Mouse (Mus musculus) CH12.LX (cell line): ENCODE results near the gene Scarb2. TPM values are rescaled to one million over a fixed set of nuclear protein-coding genes. Genes with fewer than 3 reads are reported as not detected.

Experiments used
- DNase-seq: peaks from one replicate; pipeline ENCODE4 v3.0.0-alpha.2; 2013; ENCODE audit errors: extremely low read depth
- H3K27ac ChIP-seq: 2 replicates; pipeline ENCODE4 v1.5.1; 2012; ENCODE audit warnings: low read depth, mild to moderate bottlenecking, control low read depth, moderate library complexity; ENCODE audit not compliant: insufficient read depth
- H3K27me3 ChIP-seq: replicated peaks from 2 replicates; pipeline ENCODE3; 2012; ENCODE audit warnings: inconsistent platforms
- H3K36me3 ChIP-seq, 2 experiments: replicated peaks in 1 of 2; 2 replicates each; pipeline versions ENCODE3 to v1.6.1; 2012; ENCODE audit warnings: inconsistent platforms in 1 of 2, low read length in 1 of 2, mild to moderate bottlenecking in 1 of 2, mixed read lengths in 1 of 2, moderate library complexity in 1 of 2; ENCODE audit not compliant: control insufficient read depth in 1 of 2, insufficient read depth in 1 of 2
- H3K4me1 ChIP-seq, 2 experiments: 2 replicates each; pipeline ENCODE4 v1.6.1; 2012; ENCODE audit warnings: inconsistent platforms in 1 of 2, moderate library complexity in 1 of 2; ENCODE audit not compliant: insufficient read depth in 2 of 2, control insufficient read depth in 1 of 2
- H3K4me2 ChIP-seq: 2 replicates; pipeline ENCODE4 v1.6.1; 2012; ENCODE audit warnings: low read depth, mild to moderate bottlenecking, control low read depth; ENCODE audit not compliant: poor library complexity, insufficient read depth, severe bottlenecking
- H3K4me3 ChIP-seq, 3 experiments: fragments of 150-350 bp in 1 of 3; sonication (generic) in 1 of 3; replicated peaks in 1 of 3; 2 replicates each; pipeline versions ENCODE3 to v1.5.1; 2011 to 2012; ENCODE audit warnings: low read depth in 2 of 3, low read length in 2 of 3, mild to moderate bottlenecking in 2 of 3, moderate library complexity in 2 of 3, control low read depth in 1 of 3, improper control_type of control experiment in 1 of 3, inconsistent platforms in 1 of 3, mixed read lengths in 1 of 3; ENCODE audit not compliant: poor library complexity in 1 of 3
- H3K79me2 ChIP-seq: replicated peaks from 2 replicates; pipeline ENCODE4 v1.6.1; 2012; ENCODE audit warnings: mild to moderate bottlenecking, moderate library complexity; ENCODE audit not compliant: control insufficient read depth, poor library complexity, insufficient read depth, severe bottlenecking; ENCODE audit errors: extremely low read depth
- H3K9ac ChIP-seq: 2 replicates; pipeline ENCODE4 v1.6.1; 2012; ENCODE audit warnings: low read depth, mild to moderate bottlenecking, control low read depth, moderate library complexity; ENCODE audit not compliant: insufficient read depth
- H3K9me3 ChIP-seq: replicated peaks from 2 replicates; pipeline ENCODE3; 2012; ENCODE audit warnings: low read length, inconsistent platforms, mixed read lengths
- CHD2 ChIP-seq: IDR thresholded peaks from 2 replicates; pipeline ENCODE4 v1.6.1; 2011; ENCODE audit warnings: low read length, improper control_type of control experiment
- CTCF ChIP-seq, 2 experiments: IDR thresholded peaks in 1 of 2; conservative IDR thresholded peaks in 1 of 2; 2 replicates each; pipeline ENCODE4 v1.5.1; 2011 to 2012; ENCODE audit warnings: low read depth in 2 of 2, low read length in 2 of 2, improper control_type of control experiment in 1 of 2, inconsistent platforms in 1 of 2, mild to moderate bottlenecking in 1 of 2, moderate library complexity in 1 of 2
- EP300 ChIP-seq: IDR thresholded peaks from 2 replicates; pipeline ENCODE4 v1.6.1; 2011; ENCODE audit warnings: low read length, improper control_type of control experiment
- HCFC1 ChIP-seq: IDR thresholded peaks from 2 replicates; pipeline ENCODE4 v1.6.1; 2012; ENCODE audit warnings: low read depth, mild to moderate bottlenecking, inconsistent platforms, low read length, improper control_type of control experiment
- JUN ChIP-seq: IDR thresholded peaks from 2 replicates; pipeline ENCODE4 v1.6.1; 2011; ENCODE audit warnings: low read depth, mild to moderate bottlenecking, low read length, improper control_type of control experiment, moderate library complexity; ENCODE audit not compliant: insufficient read depth
- JUND ChIP-seq: conservative IDR thresholded peaks from 2 replicates; pipeline ENCODE4 v1.6.1; 2011; ENCODE audit warnings: low read depth, low read length, improper control_type of control experiment
- MAFK ChIP-seq: IDR thresholded peaks from 2 replicates; pipeline ENCODE4 v1.6.1; 2011; ENCODE audit warnings: low read length, improper control_type of control experiment; ENCODE audit not compliant: insufficient replicate concordance
- MXI1 ChIP-seq: IDR thresholded peaks from 2 replicates; pipeline ENCODE4 v1.6.1; 2011; ENCODE audit warnings: mild to moderate bottlenecking, low read depth, low read length, improper control_type of control experiment
- MYC ChIP-seq: IDR thresholded peaks from 2 replicates; pipeline ENCODE4 v1.6.1; 2011; ENCODE audit warnings: low read depth, mild to moderate bottlenecking, improper control_type of control experiment, low read length
- NELFE ChIP-seq: IDR thresholded peaks from 2 replicates; pipeline ENCODE4 v1.6.1; 2011; ENCODE audit warnings: low read depth, low read length, improper control_type of control experiment
- NRF1 ChIP-seq: IDR thresholded peaks from 2 replicates; pipeline ENCODE4 v1.6.1; 2014; ENCODE audit warnings: low read depth, mild to moderate bottlenecking, inconsistent platforms, low read length, improper control_type of control experiment, moderate library complexity
- POLR2AphosphoS2 ChIP-seq: IDR thresholded peaks from 2 replicates; pipeline ENCODE4 v1.6.1; 2011; ENCODE audit warnings: low read depth, low read length, improper control_type of control experiment
- RAD21 ChIP-seq: IDR thresholded peaks from 2 replicates; pipeline ENCODE4 v1.6.1; 2011; ENCODE audit warnings: low read depth, mild to moderate bottlenecking, low read length, improper control_type of control experiment, moderate library complexity
- SIN3A ChIP-seq: IDR thresholded peaks from 2 replicates; pipeline ENCODE4 v1.6.1; 2012; ENCODE audit warnings: low read length, improper control_type of control experiment, inconsistent platforms
- TBP ChIP-seq: conservative IDR thresholded peaks from 2 replicates; pipeline ENCODE4 v1.6.1; 2011; ENCODE audit warnings: low read depth, low read length, improper control_type of control experiment
- USF1 ChIP-seq: IDR thresholded peaks from 2 replicates; pipeline ENCODE4 v1.6.1; 2014; ENCODE audit warnings: low read depth, mild to moderate bottlenecking, inconsistent platforms, low read length, improper control_type of control experiment
- USF2 ChIP-seq: conservative IDR thresholded peaks from 2 replicates; pipeline ENCODE4 v1.6.1; 2011; ENCODE audit warnings: low read depth, low read length, improper control_type of control experiment
- ZKSCAN1 ChIP-seq: IDR thresholded peaks from 2 replicates; pipeline ENCODE4 v1.6.1; 2012; ENCODE audit warnings: low read depth, inconsistent platforms, low read length, improper control_type of control experiment, borderline replicate concordance
- ZMIZ1 ChIP-seq: IDR thresholded peaks from 2 replicates; pipeline ENCODE4 v1.6.1; 2012; ENCODE audit warnings: low read depth, mild to moderate bottlenecking, inconsistent platforms, low read length, improper control_type of control experiment
- dilution Hi-C: fragments of 300-500 bp; cut with MboI; formaldehyde crosslinking; loops from 2 replicates; pipeline ENCODE4 v1.14.3; 2020; ENCODE audit warnings: low sequenced_read_pairs; ENCODE audit not compliant: extremely low pct_unique_long_range_greater_than_20kb, extremely low pct_ligation_motif_present
- in situ Hi-C: fragments of 300-500 bp; cut with MboI; formaldehyde crosslinking; loops from 3 replicates; pipeline ENCODE4 v1.14.3; 2019; ENCODE audit warnings: low sequenced_read_pairs, low pct_ligation_motif_present, low pct_unique_long_range_greater_than_20kb, mixed read lengths
- polyA plus RNA-seq: library from polyadenylated mRNA; unstranded; fragments of >175 nt; gene quantifications from 2 replicates; pipeline ENCODE4 v1.2.1, GENCODE M21; 2012; ENCODE audit warnings: low read depth; ENCODE audit not compliant: insufficient read length
- total RNA-seq, 2 experiments: library from RNA; depleted of rRNA; stranded (reverse); fragments of 300-350 nt in 1 of 2; fragments of >200 nt in 1 of 2; gene quantifications; 2 replicates each; pipeline ENCODE4 v1.2.3; 2012 to 2014

The Scarb2 gene
- total and polyA plus RNA-seq, 3 experiments, result 7.2 to 9.5 (median 9.2) TPM

DNA sequence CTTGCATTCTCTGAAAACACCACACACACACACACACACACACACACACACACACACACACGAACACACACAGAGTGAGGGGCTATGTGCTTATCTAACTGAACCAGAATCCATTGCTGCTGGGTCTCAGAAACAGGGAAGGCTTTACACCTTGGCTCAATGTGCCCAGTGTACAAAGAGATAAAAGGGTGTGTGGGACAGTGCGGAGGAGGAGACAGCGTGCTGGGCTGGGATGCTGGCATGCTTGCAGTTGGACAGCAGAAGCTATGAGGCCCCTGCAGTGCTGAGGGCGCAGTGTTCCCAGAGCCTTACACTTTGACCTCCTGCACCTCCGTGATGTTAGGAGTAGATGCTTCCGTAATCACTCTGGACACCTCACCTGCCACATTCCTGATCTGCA lies 110.2 kb downstream of the Scarb2 start:
- peaks cover 2% of the 10 kb centered on the region for H3K27me3 ChIP-seq
- TF ChIP-seq USF1, result no peak
- no peak for TF ChIP-seq NELFE
- no peak for TF ChIP-seq RAD21
- TF ChIP-seq JUND, result no peak
- no peak for TF ChIP-seq EP300
- TF ChIP-seq MXI1, result no peak
- TF ChIP-seq NRF1, result no peak
- TF ChIP-seq TBP, result no peak
- TF ChIP-seq POLR2AphosphoS2, result no peak
- TF ChIP-seq HCFC1, result no peak
- TF ChIP-seq CHD2, result no peak
- no peak for TF ChIP-seq ZMIZ1
- no peak for DNase-seq
- in situ Hi-C loops, result no loop called here
- no peaks in the 10 kb centered on the region for H3K79me2 ChIP-seq
- H3K36me3 ChIP-seq, result no peaks in the 10 kb centered on the region
- no peak overlapping the region for H3K9ac ChIP-seq
- peaks cover 0 to 6% of the 10 kb centered on the region in 2 experiments; a peak in 2 of 4 replicates for H3K4me1 ChIP-seq
- H3K4me2 ChIP-seq, result no peak overlapping the region
- dilution Hi-C loops, result no loop called here
- no peak overlapping the region for H3K27ac ChIP-seq
- no peak overlapping the region for H3K4me3 ChIP-seq
- H3K9me3 ChIP-seq, result no peaks in the 10 kb centered on the region

DNA sequence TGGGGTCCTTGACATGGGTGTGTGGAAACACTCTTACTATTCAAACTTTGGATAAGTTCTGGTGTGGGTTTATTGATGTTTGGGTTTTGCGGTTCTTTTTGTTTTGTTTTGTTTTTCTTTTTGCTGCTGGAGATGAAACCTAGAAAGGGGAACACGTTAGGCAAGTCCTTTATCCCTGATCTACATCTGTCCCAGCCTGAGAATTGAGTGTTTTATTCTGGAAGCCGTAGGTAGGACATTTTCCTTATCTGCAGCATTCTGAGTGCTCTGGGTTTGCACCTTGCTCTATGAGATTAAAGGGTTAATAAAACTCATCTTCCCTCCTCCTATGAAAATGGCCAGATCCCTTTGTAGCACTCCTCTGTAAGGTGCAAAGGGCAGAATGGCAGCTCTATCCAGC lies 110.9 kb downstream of the Scarb2 start:
- Histone ChIP-seq H3K27ac (no peak overlapping the region), H3K4me3 (no peak overlapping the region)

More for the DNA sequence above, 110.9 kb downstream of the Scarb2 start:
- H3K9ac ChIP-seq, result no peak overlapping the region
- TF ChIP-seq JUN (no peak), MYC (no peak), SIN3A (no peak), ZKSCAN1 (no peak), USF2 (no peak), RAD21 (no peak), ZMIZ1 (no peak), CTCF (conservative IDR thresholded peaks at IDR 0.05 in 1 of 2, IDR thresholded peaks at IDR 0.05 in 1 of 2; ENCODE audit: low read depth in 2 of 2, low read length in 2 of 2) (no peak), MAFK (no peak)
- peaks cover 5% of the 10 kb centered on the region for H3K27me3 ChIP-seq
- no peak overlapping the region for H3K4me2 ChIP-seq
- H3K4me1 ChIP-seq, result peaks cover 0 to 6% of the 10 kb centered on the region in 2 experiments; a peak in 2 of 4 replicates
- dilution Hi-C loops (no loop called here), in situ Hi-C loops (no loop called here)
- no peak for DNase-seq
- H3K9me3 ChIP-seq, result no peaks in the 10 kb centered on the region
- no peaks in the 10 kb centered on the region for H3K36me3 ChIP-seq
- no peaks in the 10 kb centered on the region for H3K79me2 ChIP-seq
